Mouse (Mus musculus) hindbrain, embryonic 12.5 days (tissue): ENCODE measurements around the gene Rasal2. TPM values are rescaled to one million over a fixed set of nuclear protein-coding genes. Genes with fewer than 3 reads are reported as not detected.

ENCODE experiments used
- ATAC-seq: fragments of 200-750 bp; cut with Nextera tagmentation; 2 replicates; pipeline ENCODE4 v1.8.0; 2017; ENCODE audit warnings: moderate TSS enrichment; ENCODE audit not compliant: low FRiP score
- H3K27ac ChIP-seq: fragments of 300-500 bp; sonication (generic); 2 replicates; pipeline ENCODE4 v1.5.1; 2016; ENCODE audit warnings: mild to moderate bottlenecking
- H3K27me3 ChIP-seq: fragments of 300-500 bp; sonication (generic); 2 replicates; pipeline ENCODE4 v1.6.1; 2016; ENCODE audit warnings: mild to moderate bottlenecking
- H3K36me3 ChIP-seq: fragments of 300-500 bp; sonication (generic); 2 replicates; pipeline ENCODE4 v1.6.1; 2016; ENCODE audit warnings: mild to moderate bottlenecking
- H3K4me1 ChIP-seq: fragments of 300-500 bp; sonication (generic); 2 replicates; pipeline ENCODE4 v1.6.1; 2016
- H3K4me2 ChIP-seq: fragments of 300-500 bp; sonication (generic); replicated peaks from 2 replicates; pipeline ENCODE4 v1.6.1; 2016; ENCODE audit warnings: mild to moderate bottlenecking
- H3K4me3 ChIP-seq: fragments of 300-500 bp; sonication (generic); 2 replicates; pipeline ENCODE4 v1.5.1; 2016; ENCODE audit warnings: mild to moderate bottlenecking
- H3K9ac ChIP-seq: fragments of 300-500 bp; sonication (generic); 2 replicates; pipeline ENCODE4 v1.6.1; 2016; ENCODE audit warnings: mild to moderate bottlenecking, moderate library complexity
- H3K9me3 ChIP-seq: fragments of 300-500 bp; sonication (generic); replicated peaks from 2 replicates; pipeline ENCODE4 v1.6.1; 2016; ENCODE audit warnings: mild to moderate bottlenecking
- WGBS: fragments of 180-500 bp; shearing (Covaris S2); methylation state at CpG from one replicate; pipeline ENCODE4 v1.1.7; 2016; 5-methylcytosine and 5-hydroxymethylcytosine counted together
- polyA plus RNA-seq: library from polyadenylated mRNA; unstranded; fragments of >200 nt; fragmentation: Nextera tagmentation; extraction: Ambion mirVana; gene quantifications from 2 replicates; pipeline ENCODE4 v1.2.1, GENCODE M21; 2016

Rasal2 gene
- polyA plus RNA-seq = 36.1 and 38.7 TPM in 2 replicates

GRCm38 (mm10) chr1:157412454-157413369 lies at the start of gene Rasal2:
Gene Rasal2, minus strand, starts transcription at chr1:157412595.
- Histone ChIP-seq H3K9me3 (no peaks in the 10 kb centered on the region), H3K27me3 (no peaks in the 10 kb centered on the region)
- WGBS = under 1% methylated on average over 62 of the region's 62 CpGs

GRCm38 (mm10) chr1:157461276-157461675 lies 48.9 kb upstream of the Rasal2 start:
- no peak for ATAC-seq
- no peak overlapping the region for H3K4me2 ChIP-seq
- H3K36me3 ChIP-seq = no peaks in the 10 kb centered on the region
- 96% methylated on average over 5 of the region's 5 CpGs for WGBS
- no peaks in the 10 kb centered on the region for H3K27me3 ChIP-seq
- H3K4me1 ChIP-seq = peaks cover 14% of the 10 kb centered on the region
- no peak overlapping the region for H3K27ac ChIP-seq
- no peaks in the 10 kb centered on the region for H3K9me3 ChIP-seq
- H3K4me3 ChIP-seq = no peak overlapping the region
- no peak overlapping the region for H3K9ac ChIP-seq

More at GRCm38 (mm10) chr1:157412454-157413369, at the start of gene Rasal2:
- Histone ChIP-seq H3K9ac (peak within 1 kb of the TSS; percentile 93), H3K27ac (peak within 1 kb of the TSS; percentile 99), H3K36me3 (no peaks in the 10 kb centered on the region), H3K4me3 (peak within 1 kb of the TSS; percentile 98), H3K4me2 (peak within 1 kb of the TSS; percentile 67), H3K4me1 (peaks cover 13% of the 10 kb centered on the region)
- ATAC-seq = peak; percentile 98

- H3K27ac ChIP-seq = no peak overlapping the region
- H3K36me3 ChIP-seq = no peaks in the 10 kb centered on the region
- WGBS = 94% methylated on average over 5 of the region's 5 CpGs
- H3K4me3 ChIP-seq = no peak overlapping the region
- peaks cover 14% of the 10 kb centered on the region for H3K4me1 ChIP-seq
- H3K9me3 ChIP-seq = no peaks in the 10 kb centered on the region
- H3K9ac ChIP-seq = no peak overlapping the region
- no peak for ATAC-seq
- H3K4me2 ChIP-seq = no peak overlapping the region
- H3K27me3 ChIP-seq = no peaks in the 10 kb centered on the region
Measured at GRCm38 (mm10) chr1:157459904-157460303, 47.5 kb upstream of the Rasal2 start.

- Histone ChIP-seq H3K9ac (peak within 1 kb of the TSS; percentile 48), H3K27ac (peak within 1 kb of the TSS; percentile 50; the same call in 1 of the 2 replicates), H3K4me3 (peak within 1 kb of the TSS; percentile 39), H3K9me3 (no peaks in the 10 kb centered on the region), H3K4me2 (peak within 1 kb of the TSS; percentile 59), H3K4me1 (peaks cover 14% of the 10 kb centered on the region), H3K27me3 (no peaks in the 10 kb centered on the region), H3K36me3 (no peaks in the 10 kb centered on the region)
- 2% methylated on average over 28 of the region's 29 CpGs for WGBS
- peak; percentile 86 for ATAC-seq
Measured at GRCm38 (mm10) chr1:157458421-157459208, 46.2 kb upstream of the Rasal2 start, which contains the start of gene Cryzl2. Gene Cryzl2, plus strand, starts transcription at chr1:157458577.

- Histone ChIP-seq H3K4me3 (no peak overlapping the region), H3K9ac (no peak overlapping the region), H3K4me1 (peaks cover 20% of the 10 kb centered on the region), H3K9me3 (no peaks in the 10 kb centered on the region), H3K36me3 (no peaks in the 10 kb centered on the region), H3K27ac (no peak overlapping the region), H3K27me3 (no peaks in the 10 kb centered on the region), H3K4me2 (peak overlapping the region; percentile 59; the same call in 1 of the 2 replicates)
- 55% methylated on average over 3 of the region's 3 CpGs for WGBS
- no peak for ATAC-seq
Measured at GRCm38 (mm10) chr1:157457789-157458188, 45.4 kb upstream of the Rasal2 start.

- Histone ChIP-seq H3K9me3 (no peaks in the 10 kb centered on the region), H3K36me3 (no peaks in the 10 kb centered on the region), H3K9ac (no peak overlapping the region), H3K4me2 (no peak overlapping the region), H3K4me3 (no peak overlapping the region), H3K27me3 (0 out of 2 replicates have a peak, but pooled peaks cover 5% of the 10 kb centered on the region), H3K4me1 (peaks cover 28% of the 10 kb centered on the region), H3K27ac (no peak overlapping the region)
- 75% methylated on average over 6 of the region's 6 CpGs for WGBS
- no peak for ATAC-seq
Measured at GRCm38 (mm10) chr1:157454876-157455275, 42.5 kb upstream of the Rasal2 start.

- Histone ChIP-seq H3K27me3 (peaks cover 12% of the 10 kb centered on the region; the same call in 1 of the 2 replicates), H3K9ac (no peak overlapping the region), H3K4me3 (no peak overlapping the region), H3K9me3 (no peaks in the 10 kb centered on the region), H3K27ac (peak overlapping the region; percentile 24; the same call in 1 of the 2 replicates), H3K4me1 (peaks cover 26% of the 10 kb centered on the region), H3K4me2 (no peak overlapping the region), H3K36me3 (no peaks in the 10 kb centered on the region)
- 39% methylated on average over 5 of the region's 5 CpGs for WGBS
- ATAC-seq = peak; percentile 65
Measured at GRCm38 (mm10) chr1:157452759-157453549, 40.6 kb upstream of the Rasal2 start.

GRCm38 (mm10) chr1:157452284-157452683 lies 39.9 kb upstream of the Rasal2 start:
- 83% methylated on average over 3 of the region's 3 CpGs for WGBS
- H3K9ac ChIP-seq = no peak overlapping the region
- no peak overlapping the region for H3K4me3 ChIP-seq
- no peak overlapping the region for H3K27ac ChIP-seq
- H3K9me3 ChIP-seq = no peaks in the 10 kb centered on the region
- H3K36me3 ChIP-seq = no peaks in the 10 kb centered on the region
- peaks cover 32% of the 10 kb centered on the region for H3K4me1 ChIP-seq
- no peak overlapping the region for H3K4me2 ChIP-seq
- peaks cover 12% of the 10 kb centered on the region; the same call in 1 of the 2 replicates for H3K27me3 ChIP-seq
- no peak for ATAC-seq

GRCm38 (mm10) chr1:157449981-157450636 lies 37.7 kb upstream of the Rasal2 start:
- no peaks in the 10 kb centered on the region for H3K9me3 ChIP-seq
- peak overlapping the region; percentile 12; the same call in 1 of the 2 replicates for H3K4me3 ChIP-seq
- 9% methylated on average over 21 of the region's 21 CpGs for WGBS
- H3K9ac ChIP-seq = 0 out of 2 replicates have a peak overlapping the region, but pooled peaks have one; percentile 27
- H3K4me1 ChIP-seq = peaks cover 40% of the 10 kb centered on the region
- no peaks in the 10 kb centered on the region for H3K36me3 ChIP-seq
- H3K27ac ChIP-seq = no peak overlapping the region
- peaks cover 14% of the 10 kb centered on the region; the same call in 1 of the 2 replicates for H3K27me3 ChIP-seq
- no peak for ATAC-seq
- peak overlapping the region; percentile 45 for H3K4me2 ChIP-seq

- peak overlapping the region; percentile 45 for H3K4me2 ChIP-seq
- no peaks in the 10 kb centered on the region for H3K36me3 ChIP-seq
- 10% methylated on average over 10 of the region's 10 CpGs for WGBS
- H3K9me3 ChIP-seq = no peaks in the 10 kb centered on the region
- H3K4me1 ChIP-seq = peaks cover 42% of the 10 kb centered on the region
- H3K27me3 ChIP-seq = peaks cover 14% of the 10 kb centered on the region; the same call in 1 of the 2 replicates
- H3K27ac ChIP-seq = no peak overlapping the region
- 0 out of 2 replicates have a peak overlapping the region, but pooled peaks have one; percentile 12 for H3K4me3 ChIP-seq
- 0 out of 2 replicates have a peak overlapping the region, but pooled peaks have one; percentile 27 for H3K9ac ChIP-seq
- no peak for ATAC-seq
Measured at GRCm38 (mm10) chr1:157449532-157449931, 37.1 kb upstream of the Rasal2 start.

- H3K9ac ChIP-seq = no peak overlapping the region
- no peak overlapping the region for H3K4me2 ChIP-seq
- H3K36me3 ChIP-seq = no peaks in the 10 kb centered on the region
- H3K27me3 ChIP-seq = peaks cover 14% of the 10 kb centered on the region; the same call in 1 of the 2 replicates
- WGBS = 74% methylated on average over 5 of the region's 5 CpGs
- peaks cover 49% of the 10 kb centered on the region for H3K4me1 ChIP-seq
- H3K27ac ChIP-seq = no peak overlapping the region
- no peak overlapping the region for H3K4me3 ChIP-seq
- ATAC-seq = no peak
- H3K9me3 ChIP-seq = no peaks in the 10 kb centered on the region
Measured at GRCm38 (mm10) chr1:157448805-157449188, 36.4 kb upstream of the Rasal2 start.
